Mouse (Mus musculus) layer of hippocampus, postnatal 25 days (tissue): Measurements from ENCODE around the gene Tacr2. TPM values are rescaled to one million over a fixed set of nuclear protein-coding genes. Genes with fewer than 3 reads are reported as not detected.

Experiments used
- DNase-seq, 2 experiments: peaks; one replicate each; pipeline ENCODE4 v3.0.0; 2022; ENCODE audit warnings: mixed read lengths in 2 of 2, low spot score in 1 of 2; ENCODE audit errors: extremely low spot score in 1 of 2
- total RNA-seq, 2 experiments: library from RNA; stranded (reverse); gene quantifications; 2 replicates each; pipeline ENCODE4 v1.2.3; 2021

Gene Tacr2
- total RNA-seq, 2 experiments from 2014 or later, result 0.20 TPM; not detected in 1

DNA sequence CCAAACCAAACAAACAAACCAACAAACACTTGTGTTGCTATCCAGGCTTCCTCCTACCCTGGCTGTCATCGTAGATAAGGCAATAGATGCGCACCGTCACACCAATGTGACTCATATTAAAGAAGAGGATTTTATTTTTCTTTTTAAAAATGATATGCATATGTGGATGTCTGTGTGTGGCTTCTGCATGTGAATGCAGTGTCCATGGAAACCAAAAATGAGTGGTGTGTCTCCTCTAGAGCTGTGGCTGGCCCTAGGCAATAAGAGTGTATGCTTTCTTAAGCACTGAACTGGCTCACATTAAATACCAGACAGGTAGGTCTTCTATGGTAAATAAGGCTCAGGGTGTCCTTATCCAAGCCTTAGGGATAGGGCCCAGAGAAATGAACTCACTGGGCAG lies 13.6 kb upstream of the Tacr2 start:
- no peak for DNase-seq

DNA sequence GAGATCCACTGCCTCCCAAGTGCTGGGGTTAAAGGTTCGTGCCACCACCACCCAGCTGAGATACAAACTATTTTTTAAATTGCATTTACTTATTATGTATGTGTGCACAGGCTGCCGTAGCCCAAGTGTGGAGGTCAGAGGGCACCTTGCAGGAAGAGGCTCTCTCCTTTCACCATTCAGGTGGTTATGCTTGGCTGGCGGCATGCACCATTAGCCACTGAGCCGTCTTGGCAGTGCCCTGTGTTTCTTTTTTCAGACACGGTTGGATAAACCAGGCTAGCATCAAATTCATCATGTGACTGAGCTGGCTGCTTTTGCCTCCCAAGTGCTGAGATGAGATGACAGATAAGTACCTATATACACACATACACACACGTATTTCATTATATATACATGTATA lies 13.0 kb upstream of the Tacr2 start:
- DNase-seq, result no peak

DNA sequence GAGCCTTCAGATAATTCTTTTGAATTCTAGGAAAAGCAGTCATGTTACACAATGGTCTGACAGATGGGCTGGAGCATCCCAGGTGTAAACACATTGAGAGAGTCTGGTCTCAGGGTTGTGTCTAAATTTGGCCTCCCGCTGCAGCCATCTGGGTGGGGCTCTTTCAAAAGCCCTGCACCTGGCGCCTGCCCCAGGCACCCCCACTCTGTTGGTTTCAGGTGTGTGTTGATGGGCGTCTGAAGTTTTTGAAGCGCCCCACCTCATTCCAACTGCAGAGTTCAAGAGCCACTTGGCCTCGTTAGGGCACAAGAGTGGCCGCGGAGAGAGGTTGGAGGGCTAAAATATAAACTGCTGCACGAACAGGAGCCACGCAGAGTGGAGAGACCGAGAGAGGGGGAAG lies 9.9 kb upstream of the Tacr2 start:
- DNase-seq, result no peak

DNA sequence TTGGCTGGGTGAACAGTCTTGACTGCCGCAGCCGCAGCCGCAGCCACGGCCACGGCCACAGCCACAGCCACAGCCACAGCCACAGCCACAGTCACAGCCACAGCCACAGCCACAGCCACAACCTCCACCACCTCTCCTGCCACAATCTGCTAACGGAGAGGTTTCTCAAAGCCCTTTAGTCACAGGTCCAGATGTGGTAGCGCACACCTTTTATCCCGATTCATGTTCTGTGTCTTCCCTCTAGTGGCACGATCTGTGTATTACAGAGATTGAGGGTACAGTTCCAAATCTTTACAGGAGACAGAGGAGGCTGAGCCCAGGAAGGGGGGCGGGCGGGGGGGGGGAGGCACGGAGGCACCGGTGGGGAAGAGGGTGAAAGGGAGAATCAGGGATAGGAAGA lies 9.3 kb upstream of the Tacr2 start:
- DNase-seq, result peak; percentile 26 to 63

DNA sequence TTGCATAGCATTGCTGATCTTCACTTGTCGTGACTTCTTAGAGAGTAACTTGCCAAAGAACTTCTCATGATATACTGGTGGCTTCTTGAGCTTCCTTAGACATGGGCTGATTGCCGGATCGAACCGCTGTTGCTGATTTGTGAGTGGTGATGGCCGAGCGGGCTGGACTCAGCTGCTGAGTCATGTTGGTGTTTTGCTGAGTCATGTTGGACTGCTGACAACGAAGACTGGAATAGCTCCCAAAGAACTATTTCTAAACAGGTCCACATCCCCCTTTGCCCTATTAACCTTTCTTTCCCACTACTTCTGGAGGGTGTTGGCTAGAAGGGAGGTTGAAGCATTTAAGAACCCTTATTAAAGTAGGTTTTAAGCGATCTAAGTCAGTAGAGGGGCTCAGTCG lies 8.2 kb upstream of the Tacr2 start:
- no peak for DNase-seq

DNA sequence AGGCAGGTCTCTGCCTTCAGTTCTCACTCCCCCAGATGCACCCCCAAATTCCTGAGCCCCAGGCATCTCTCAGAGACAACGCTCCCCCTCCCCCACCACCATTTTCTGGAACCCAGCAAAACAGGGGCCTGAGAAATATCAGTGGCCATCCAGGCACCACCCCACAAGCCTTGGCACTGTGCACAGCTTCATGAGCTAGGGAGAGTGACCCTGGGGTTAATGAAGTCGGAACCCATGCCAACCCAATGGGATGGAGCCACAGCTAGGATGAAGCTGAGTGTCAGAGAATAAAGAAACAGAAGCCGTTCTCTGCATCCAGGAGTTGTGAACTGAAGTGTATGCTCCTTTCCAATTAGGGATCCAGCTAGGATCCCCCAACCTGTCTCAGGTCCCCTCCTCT lies 5.1 kb upstream of the Tacr2 start:
- DNase-seq, result no peak

DNA sequence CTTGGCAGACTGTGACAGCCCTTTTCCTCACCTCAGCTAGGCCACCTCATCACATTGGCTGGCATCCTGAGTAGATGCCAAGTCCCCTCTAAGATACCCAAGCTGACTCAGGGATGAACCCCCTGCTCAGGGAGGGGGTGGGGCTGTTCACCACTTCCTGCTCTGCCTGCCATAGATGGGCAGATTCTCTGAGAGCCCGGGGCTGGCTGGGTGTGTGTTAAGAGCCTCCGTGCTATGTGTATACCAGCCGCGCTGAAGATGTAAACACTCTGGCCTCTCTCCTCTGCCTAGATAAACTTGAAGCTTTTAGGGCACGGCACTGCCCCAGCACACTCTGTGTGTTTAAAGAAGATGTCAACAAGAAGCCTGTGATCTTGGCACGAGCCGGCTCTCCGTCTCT lies 4.4 kb upstream of the Tacr2 start:
- DNase-seq, result no peak

DNA sequence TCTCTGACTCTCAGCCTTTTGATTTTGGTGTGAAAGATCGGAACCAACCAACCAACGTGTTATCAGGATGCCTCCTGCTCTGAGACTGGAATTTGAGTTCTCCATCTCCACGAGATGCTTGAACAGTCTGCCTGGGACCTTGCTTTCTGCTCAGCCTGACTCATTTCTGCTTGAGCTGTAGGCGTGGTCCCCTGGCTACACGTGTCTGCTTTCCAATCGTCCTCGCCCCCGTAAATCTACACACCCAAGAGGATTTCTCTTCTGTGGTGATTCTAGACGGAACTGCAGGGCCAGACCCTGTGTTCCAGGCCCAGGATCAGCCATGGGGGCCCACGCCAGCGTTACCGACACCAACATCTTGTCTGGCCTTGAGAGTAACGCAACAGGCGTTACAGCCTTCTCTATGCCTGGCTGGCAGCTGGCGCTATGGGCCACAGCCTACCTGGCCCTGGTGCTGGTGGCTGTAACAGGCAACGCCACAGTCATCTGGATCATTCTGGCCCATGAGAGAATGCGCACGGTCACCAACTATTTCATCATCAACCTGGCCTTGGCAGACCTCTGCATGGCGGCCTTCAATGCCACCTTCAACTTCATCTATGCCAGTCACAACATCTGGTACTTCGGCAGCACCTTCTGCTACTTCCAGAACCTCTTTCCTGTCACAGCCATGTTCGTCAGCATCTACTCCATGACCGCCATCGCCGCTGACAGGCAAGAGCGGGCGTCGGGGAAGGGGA lies 428 bp downstream of the Tacr2 start:
- no peak for DNase-seq

DNA sequence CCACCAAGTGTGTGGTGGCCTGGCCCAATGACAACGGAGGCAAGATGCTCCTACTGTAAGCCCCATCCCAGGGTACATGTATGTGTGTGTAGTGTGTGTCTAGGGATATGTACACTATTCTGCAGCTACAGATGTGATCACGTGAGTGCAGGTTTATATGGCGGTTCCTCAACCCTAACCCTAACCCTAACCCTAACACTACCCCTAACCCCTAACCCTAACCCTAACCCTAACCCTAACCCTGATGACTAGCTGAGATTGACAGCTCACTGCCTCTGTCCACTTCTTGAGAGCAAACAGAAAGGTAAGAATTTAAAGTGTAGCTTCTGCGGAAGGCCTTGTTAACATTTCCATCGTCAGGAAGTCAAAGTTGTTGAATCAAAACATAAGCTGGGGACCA lies 6.1 kb downstream of the Tacr2 start:
- no peak for DNase-seq

DNA sequence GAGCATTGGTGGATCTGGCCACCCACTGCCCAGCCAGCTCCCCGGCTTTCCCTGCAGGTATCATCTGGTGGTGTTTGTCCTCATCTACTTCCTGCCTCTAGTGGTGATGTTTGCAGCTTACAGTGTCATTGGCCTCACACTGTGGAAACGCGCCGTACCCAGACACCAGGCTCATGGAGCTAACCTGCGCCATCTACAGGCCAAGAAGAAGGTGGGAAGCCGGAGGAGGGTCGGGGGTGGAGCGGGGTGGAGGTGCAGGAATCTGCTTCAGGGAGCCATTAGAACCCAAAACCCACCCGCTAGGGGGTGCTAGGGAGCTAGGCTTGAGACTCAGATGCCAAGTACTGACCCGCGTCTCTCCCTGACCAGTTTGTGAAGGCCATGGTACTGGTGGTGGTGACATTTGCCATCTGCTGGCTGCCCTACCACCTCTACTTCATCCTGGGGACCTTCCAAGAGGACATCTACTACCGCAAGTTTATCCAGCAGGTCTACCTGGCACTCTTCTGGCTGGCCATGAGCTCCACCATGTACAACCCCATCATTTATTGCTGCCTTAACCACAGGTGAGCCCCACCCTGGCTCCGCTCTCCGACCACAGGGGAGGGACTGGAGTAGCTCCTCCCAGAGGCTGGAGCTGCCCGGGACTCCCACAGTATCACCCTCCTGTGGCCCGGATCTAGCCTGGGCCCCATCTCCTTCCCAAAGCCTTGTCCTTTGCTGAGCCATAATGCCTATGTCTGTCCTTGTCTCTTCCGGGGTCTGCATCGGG lies 9.1 kb downstream of the Tacr2 start:
- peak; percentile 36 to 66 for DNase-seq

DNA sequence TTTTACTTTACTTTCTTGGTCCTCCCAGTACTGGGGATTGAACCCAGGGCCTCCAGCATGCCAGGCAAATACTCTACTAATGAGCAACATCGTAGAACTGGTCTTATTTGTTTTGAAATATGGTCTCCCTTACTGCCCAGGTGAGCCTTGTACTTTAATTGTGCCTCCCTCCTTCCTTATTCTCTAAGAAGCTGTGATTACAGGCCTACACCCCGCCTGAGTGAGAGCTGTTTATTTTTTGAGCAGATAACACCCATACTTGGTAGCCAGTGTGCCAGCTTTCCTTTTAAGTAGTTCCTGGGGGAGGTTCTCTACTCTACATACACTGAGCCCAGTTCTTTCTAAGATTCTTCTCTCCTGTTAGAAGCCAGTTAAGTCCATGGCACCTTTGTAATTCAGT lies 12.1 kb downstream of the Tacr2 start:
- no peak for DNase-seq

DNA sequence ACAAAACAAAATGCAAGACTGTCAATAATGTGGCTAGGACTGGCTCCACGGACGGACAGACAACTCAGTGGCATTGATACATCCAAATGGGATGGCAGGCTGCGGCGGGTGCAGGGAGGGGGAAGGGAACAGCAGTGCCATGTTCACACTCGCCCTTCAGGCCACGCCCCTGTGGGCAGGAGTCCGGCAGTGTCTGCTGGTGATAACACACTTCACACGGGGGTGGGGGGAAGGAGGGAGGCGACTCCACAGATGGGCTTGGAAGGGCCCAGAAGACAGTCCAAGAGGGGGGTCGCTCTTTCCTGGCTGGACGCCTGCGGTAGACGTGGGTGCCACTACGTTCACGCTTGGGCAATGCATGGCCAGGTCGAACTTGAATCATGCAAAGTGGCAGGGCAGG lies 17.0 kb downstream of the Tacr2 start:
- DNase-seq, result no peak

DNA sequence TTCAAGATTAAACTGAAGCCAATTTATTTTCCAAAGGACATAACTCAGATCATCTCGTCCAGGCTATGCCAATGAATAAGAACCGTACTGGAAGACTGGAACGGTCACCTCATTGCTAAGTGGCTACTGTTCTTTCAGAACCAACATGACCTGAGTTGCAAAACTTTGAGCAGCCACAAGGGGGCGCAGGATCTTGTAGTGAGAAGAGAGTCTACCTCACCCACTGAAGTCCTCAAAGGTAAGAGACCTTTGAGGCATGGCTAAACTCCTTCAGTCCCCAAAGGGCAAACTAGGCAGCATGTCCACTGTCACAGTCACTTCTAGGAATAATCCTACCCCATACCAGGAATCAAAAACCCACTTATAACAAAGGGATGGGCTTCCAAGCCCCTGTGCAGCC lies 23.0 kb downstream of the Tacr2 start:
- DNase-seq, result peak; percentile 79 to 96

DNA sequence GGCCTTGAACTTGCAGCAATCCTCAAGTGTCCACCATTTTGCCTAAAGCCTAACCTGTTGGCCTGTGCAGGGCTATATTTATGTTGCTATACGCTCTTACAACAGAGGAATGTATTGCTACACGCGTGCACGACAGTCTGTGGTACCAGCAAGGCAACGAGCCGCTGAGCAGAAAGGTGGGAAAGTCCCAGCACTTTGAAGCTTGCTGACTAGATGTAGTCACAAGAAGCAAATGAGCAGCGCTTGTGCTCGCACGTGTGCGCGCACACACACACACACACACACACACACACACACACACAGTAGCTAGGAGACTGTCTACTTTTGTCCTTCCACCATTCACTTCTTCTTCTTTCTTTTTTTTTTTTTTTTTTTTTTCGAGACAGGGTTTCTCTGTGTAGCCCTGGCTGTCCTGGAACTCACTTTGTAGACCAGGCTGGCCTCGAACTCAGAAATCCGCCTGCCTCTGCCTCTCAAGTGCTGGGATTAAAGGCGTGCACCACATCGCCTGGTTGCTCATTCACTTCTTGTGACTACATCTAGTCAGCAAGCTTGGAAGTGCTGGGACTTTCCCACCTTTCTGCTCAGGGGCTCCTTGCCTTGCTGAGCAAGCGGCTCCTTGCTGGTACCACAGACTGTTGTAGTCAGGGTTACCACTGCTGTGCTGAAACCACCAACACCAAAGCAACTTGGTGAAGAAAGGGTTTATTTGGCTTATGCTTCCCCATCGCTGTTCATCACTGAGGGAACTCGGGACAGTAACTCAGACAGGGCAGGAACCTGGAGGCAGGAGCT lies 25.5 kb downstream of the Tacr2 start:
- DNase-seq, result no peak

DNA sequence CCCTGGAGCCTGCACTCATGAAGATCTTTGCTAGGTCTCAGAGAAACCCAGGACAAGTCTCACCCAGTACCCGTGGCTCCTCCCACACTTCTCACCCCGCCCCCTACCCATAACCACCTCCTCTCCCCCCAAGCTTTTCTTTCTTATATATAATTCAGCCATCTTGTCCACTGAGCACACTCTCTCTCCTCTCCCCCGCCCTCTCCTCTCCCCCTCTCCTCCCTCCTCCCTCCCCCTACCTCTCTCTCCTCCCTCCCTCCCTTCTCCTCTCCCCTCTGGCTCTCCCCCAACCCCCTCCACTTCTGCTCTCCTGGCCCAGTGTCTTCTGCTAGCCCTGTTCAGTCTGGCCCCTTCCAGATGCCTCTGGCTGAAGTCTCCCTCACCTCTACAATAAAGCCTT lies 26.8 kb downstream of the Tacr2 start:
- DNase-seq, result no peak

DNA sequence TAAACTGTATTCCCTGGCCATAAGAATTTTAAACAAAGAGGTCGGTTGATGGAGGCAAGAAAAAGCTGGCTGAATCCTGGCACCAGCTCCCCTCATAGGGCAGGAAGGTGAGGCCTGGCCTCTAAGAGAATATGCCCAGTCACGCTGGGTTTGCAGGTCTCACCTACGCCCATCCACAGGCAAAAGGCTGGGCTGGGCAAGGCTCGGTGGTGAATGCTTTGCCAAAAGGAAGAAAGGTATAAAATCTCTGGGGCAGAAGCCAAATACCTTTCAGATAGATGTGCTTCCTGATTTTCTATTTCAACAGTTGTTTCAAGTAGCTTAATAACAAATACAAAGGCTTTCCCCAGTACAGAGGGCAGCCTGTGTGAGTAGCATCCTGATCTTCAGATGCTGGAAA lies 27.4 kb downstream of the Tacr2 start:
- DNase-seq, result no peak

DNA sequence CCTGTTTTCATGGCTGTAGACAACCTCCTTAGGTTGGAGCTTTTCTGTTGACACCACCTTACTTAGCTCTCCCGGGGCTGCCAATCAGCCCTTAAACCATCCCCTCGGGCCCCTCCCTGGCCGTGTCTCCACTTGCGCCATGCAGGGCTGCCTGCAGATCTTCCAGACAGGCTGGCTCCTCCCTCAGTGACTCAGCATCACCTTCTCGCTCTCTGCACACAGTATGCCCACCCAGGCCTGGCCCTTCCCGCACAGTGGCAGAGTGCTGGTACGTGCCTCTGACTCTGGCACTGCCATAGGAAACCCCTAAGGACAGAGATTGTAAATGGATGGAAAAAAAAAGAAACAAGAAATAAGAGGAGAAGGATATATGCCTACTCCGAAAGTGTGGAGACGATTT lies 30.5 kb downstream of the Tacr2 start:
- no peak for DNase-seq

DNA sequence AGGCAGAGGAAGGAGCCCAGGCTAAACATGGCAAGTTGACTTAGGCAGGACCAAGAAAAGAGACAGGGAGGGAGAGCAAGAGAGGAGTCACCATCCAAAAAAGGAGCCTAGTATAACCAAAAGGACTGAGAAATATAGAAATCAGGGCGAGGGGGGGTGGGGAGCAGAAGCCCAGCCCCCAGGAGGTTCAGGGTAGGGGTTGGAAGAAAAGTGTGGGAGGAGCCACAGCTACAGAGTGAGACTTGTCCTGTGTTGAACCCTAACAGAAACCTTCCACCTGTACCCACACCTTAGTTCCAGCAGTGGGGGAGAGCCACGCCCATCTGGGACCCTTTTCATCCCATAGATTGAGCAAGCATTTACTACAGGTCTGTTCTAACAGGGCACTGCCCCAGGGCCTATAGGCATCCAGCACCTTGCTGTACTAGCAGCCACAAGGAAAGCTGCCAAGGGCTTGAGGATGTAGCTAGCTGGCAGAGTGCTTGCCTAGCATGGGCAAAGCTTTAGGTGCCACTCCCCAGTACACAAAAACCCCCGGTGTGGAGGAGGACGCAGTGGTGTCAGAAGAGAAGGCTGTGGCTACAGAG lies 31.1 kb downstream of the Tacr2 start:
- no peak for DNase-seq

DNA sequence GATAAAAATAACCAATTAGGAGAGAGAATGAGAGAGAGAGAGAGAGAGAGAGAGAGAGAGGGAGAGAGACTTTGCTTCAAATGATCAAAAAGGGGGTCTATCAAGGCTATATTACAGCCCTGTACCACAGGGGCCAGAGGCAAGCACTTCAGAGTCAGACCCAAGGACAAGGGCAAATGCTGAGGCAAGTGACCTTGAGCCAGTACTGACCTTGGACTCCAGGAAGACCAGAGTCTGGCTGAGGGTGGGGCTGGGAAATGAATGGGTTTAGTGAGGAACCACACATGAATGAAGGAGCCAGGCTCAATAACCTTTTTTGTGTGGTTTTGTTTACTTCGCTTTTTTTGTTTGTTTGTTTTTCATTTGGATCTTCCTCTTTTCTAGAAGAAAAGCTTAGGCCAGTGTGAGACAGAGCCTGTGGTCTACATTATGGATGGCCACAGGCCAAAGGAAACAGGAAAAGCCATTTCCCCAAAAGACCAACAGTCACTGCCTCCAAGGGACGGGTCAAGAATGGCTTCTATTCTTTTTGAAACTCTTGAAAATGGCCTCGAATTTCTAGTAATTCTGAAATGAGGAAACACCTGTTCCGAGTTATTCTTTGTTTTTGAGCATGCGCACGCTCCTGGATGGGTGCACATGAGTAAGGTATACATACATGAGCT lies 35.4 kb downstream of the Tacr2 start:
- DNase-seq, result no peak

DNA sequence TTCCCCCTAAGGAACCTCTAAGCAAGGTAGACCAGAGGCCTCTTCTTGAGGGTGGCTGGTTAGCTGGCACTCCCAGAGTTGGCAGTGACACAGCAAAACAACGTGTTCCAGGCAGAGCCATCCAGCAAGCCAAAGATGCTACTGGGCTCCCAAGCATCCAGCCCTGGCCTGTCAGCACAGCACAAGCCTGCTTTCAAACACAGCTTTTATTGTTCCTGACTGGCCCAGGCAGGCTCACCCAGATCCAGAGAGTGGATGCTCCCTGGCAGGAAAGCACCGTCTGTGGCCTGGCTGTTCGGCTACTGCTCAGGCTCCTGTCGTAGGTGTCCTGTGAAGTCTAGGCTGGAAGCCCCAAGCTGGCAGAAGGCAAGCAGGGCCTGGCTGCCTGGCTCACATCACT lies 41.9 kb downstream of the Tacr2 start:
- peak in 1 of 2 experiments; percentile 33 for DNase-seq
